Mouse (Mus musculus) CH12.LX (cell line): Measurements from ENCODE around the gene AI467606. TPM values are rescaled to one million over a fixed set of nuclear protein-coding genes. Genes with fewer than 3 reads are reported as not detected.

Experiments
- DNase-seq: peaks from one replicate; pipeline ENCODE4 v3.0.0-alpha.2; 2013; ENCODE audit errors: extremely low read depth
- H3K27ac ChIP-seq: 2 replicates; pipeline ENCODE4 v1.5.1; 2012; ENCODE audit warnings: low read depth, mild to moderate bottlenecking, control low read depth, moderate library complexity; ENCODE audit not compliant: insufficient read depth
- H3K27me3 ChIP-seq: replicated peaks from 2 replicates; pipeline ENCODE3; 2012; ENCODE audit warnings: inconsistent platforms
- H3K36me3 ChIP-seq, 2 experiments: replicated peaks in 1 of 2; 2 replicates each; pipeline versions ENCODE3 to v1.6.1; 2012; ENCODE audit warnings: inconsistent platforms in 1 of 2, low read length in 1 of 2, mild to moderate bottlenecking in 1 of 2, mixed read lengths in 1 of 2, moderate library complexity in 1 of 2; ENCODE audit not compliant: control insufficient read depth in 1 of 2, insufficient read depth in 1 of 2
- H3K4me1 ChIP-seq, 2 experiments: 2 replicates each; pipeline ENCODE4 v1.6.1; 2012; ENCODE audit warnings: inconsistent platforms in 1 of 2, moderate library complexity in 1 of 2; ENCODE audit not compliant: insufficient read depth in 2 of 2, control insufficient read depth in 1 of 2
- H3K4me2 ChIP-seq: 2 replicates; pipeline ENCODE4 v1.6.1; 2012; ENCODE audit warnings: low read depth, mild to moderate bottlenecking, control low read depth; ENCODE audit not compliant: poor library complexity, insufficient read depth, severe bottlenecking
- H3K4me3 ChIP-seq, 3 experiments: fragments of 150-350 bp in 1 of 3; sonication (generic) in 1 of 3; replicated peaks in 1 of 3; 2 replicates each; pipeline versions ENCODE3 to v1.5.1; 2011 to 2012; ENCODE audit warnings: low read depth in 2 of 3, low read length in 2 of 3, mild to moderate bottlenecking in 2 of 3, moderate library complexity in 2 of 3, control low read depth in 1 of 3, improper control_type of control experiment in 1 of 3, inconsistent platforms in 1 of 3, mixed read lengths in 1 of 3; ENCODE audit not compliant: poor library complexity in 1 of 3
- H3K79me2 ChIP-seq: replicated peaks from 2 replicates; pipeline ENCODE4 v1.6.1; 2012; ENCODE audit warnings: mild to moderate bottlenecking, moderate library complexity; ENCODE audit not compliant: control insufficient read depth, poor library complexity, insufficient read depth, severe bottlenecking; ENCODE audit errors: extremely low read depth
- H3K9ac ChIP-seq: 2 replicates; pipeline ENCODE4 v1.6.1; 2012; ENCODE audit warnings: low read depth, mild to moderate bottlenecking, control low read depth, moderate library complexity; ENCODE audit not compliant: insufficient read depth
- H3K9me3 ChIP-seq: replicated peaks from 2 replicates; pipeline ENCODE3; 2012; ENCODE audit warnings: low read length, inconsistent platforms, mixed read lengths
- BHLHE40 ChIP-seq: IDR thresholded peaks from 2 replicates; pipeline ENCODE4 v1.6.1; 2011; ENCODE audit warnings: mild to moderate bottlenecking, low read depth, low read length, improper control_type of control experiment
- CHD1 ChIP-seq: IDR thresholded peaks from 2 replicates; pipeline ENCODE4 v1.6.1; 2012; ENCODE audit warnings: low read depth, low read length, improper control_type of control experiment, inconsistent platforms
- CHD2 ChIP-seq: IDR thresholded peaks from 2 replicates; pipeline ENCODE4 v1.6.1; 2011; ENCODE audit warnings: low read length, improper control_type of control experiment
- CTCF ChIP-seq, 2 experiments: IDR thresholded peaks in 1 of 2; conservative IDR thresholded peaks in 1 of 2; 2 replicates each; pipeline ENCODE4 v1.5.1; 2011 to 2012; ENCODE audit warnings: low read depth in 2 of 2, low read length in 2 of 2, improper control_type of control experiment in 1 of 2, inconsistent platforms in 1 of 2, mild to moderate bottlenecking in 1 of 2, moderate library complexity in 1 of 2
- ELF1 ChIP-seq: IDR thresholded peaks from 2 replicates; pipeline ENCODE4 v1.6.1; 2014; ENCODE audit warnings: low read depth, mild to moderate bottlenecking, inconsistent platforms, low read length, improper control_type of control experiment
- ETS1 ChIP-seq: conservative IDR thresholded peaks from 2 replicates; pipeline ENCODE4 v1.6.1; 2012; ENCODE audit warnings: low read depth, mild to moderate bottlenecking, inconsistent platforms, low read length, improper control_type of control experiment, moderate library complexity
- GABPA ChIP-seq: IDR thresholded peaks from 2 replicates; pipeline ENCODE4 v1.6.1; 2012; ENCODE audit warnings: low read depth, low read length, improper control_type of control experiment, inconsistent platforms; ENCODE audit not compliant: insufficient replicate concordance
- HCFC1 ChIP-seq: IDR thresholded peaks from 2 replicates; pipeline ENCODE4 v1.6.1; 2012; ENCODE audit warnings: low read depth, mild to moderate bottlenecking, inconsistent platforms, low read length, improper control_type of control experiment
- IRF4 ChIP-seq: IDR thresholded peaks from 2 replicates; pipeline ENCODE4 v1.6.1; 2014; ENCODE audit warnings: low read depth, mild to moderate bottlenecking, inconsistent platforms, low read length, improper control_type of control experiment
- JUN ChIP-seq: IDR thresholded peaks from 2 replicates; pipeline ENCODE4 v1.6.1; 2011; ENCODE audit warnings: low read depth, mild to moderate bottlenecking, low read length, improper control_type of control experiment, moderate library complexity; ENCODE audit not compliant: insufficient read depth
- MAFK ChIP-seq: IDR thresholded peaks from 2 replicates; pipeline ENCODE4 v1.6.1; 2011; ENCODE audit warnings: low read length, improper control_type of control experiment; ENCODE audit not compliant: insufficient replicate concordance
- MAZ ChIP-seq: IDR thresholded peaks from 2 replicates; pipeline ENCODE4 v1.6.1; 2012; ENCODE audit warnings: low read depth, mild to moderate bottlenecking, inconsistent platforms, low read length, improper control_type of control experiment, moderate library complexity
- MEF2A ChIP-seq: IDR thresholded peaks from 2 replicates; pipeline ENCODE4 v1.6.1; 2014; ENCODE audit warnings: low read depth, mild to moderate bottlenecking, inconsistent platforms, low read length, improper control_type of control experiment, borderline replicate concordance
- MXI1 ChIP-seq: IDR thresholded peaks from 2 replicates; pipeline ENCODE4 v1.6.1; 2011; ENCODE audit warnings: mild to moderate bottlenecking, low read depth, low read length, improper control_type of control experiment
- MYC ChIP-seq: IDR thresholded peaks from 2 replicates; pipeline ENCODE4 v1.6.1; 2011; ENCODE audit warnings: low read depth, mild to moderate bottlenecking, improper control_type of control experiment, low read length
- NELFE ChIP-seq: IDR thresholded peaks from 2 replicates; pipeline ENCODE4 v1.6.1; 2011; ENCODE audit warnings: low read depth, low read length, improper control_type of control experiment
- NRF1 ChIP-seq: IDR thresholded peaks from 2 replicates; pipeline ENCODE4 v1.6.1; 2014; ENCODE audit warnings: low read depth, mild to moderate bottlenecking, inconsistent platforms, low read length, improper control_type of control experiment, moderate library complexity
- PAX5 ChIP-seq: IDR thresholded peaks from 2 replicates; pipeline ENCODE4 v1.6.1; 2012; ENCODE audit warnings: low read length, inconsistent platforms, mixed read lengths
- POLR2A ChIP-seq: IDR thresholded peaks from 2 replicates; pipeline ENCODE4 v1.6.1; 2011; ENCODE audit warnings: low read depth, mild to moderate bottlenecking, improper control_type of control experiment, low read length
- POLR2AphosphoS2 ChIP-seq: IDR thresholded peaks from 2 replicates; pipeline ENCODE4 v1.6.1; 2011; ENCODE audit warnings: low read depth, low read length, improper control_type of control experiment
- RAD21 ChIP-seq: IDR thresholded peaks from 2 replicates; pipeline ENCODE4 v1.6.1; 2011; ENCODE audit warnings: low read depth, mild to moderate bottlenecking, low read length, improper control_type of control experiment, moderate library complexity
- RCOR1 ChIP-seq: conservative IDR thresholded peaks from 2 replicates; pipeline ENCODE4 v1.6.1; 2012; ENCODE audit warnings: low read depth, mild to moderate bottlenecking, inconsistent platforms, low read length, improper control_type of control experiment
- SIN3A ChIP-seq: IDR thresholded peaks from 2 replicates; pipeline ENCODE4 v1.6.1; 2012; ENCODE audit warnings: low read length, improper control_type of control experiment, inconsistent platforms
- SMC3 ChIP-seq: IDR thresholded peaks from 2 replicates; pipeline ENCODE4 v1.6.1; 2011; ENCODE audit warnings: low read depth, low read length, improper control_type of control experiment
- TBP ChIP-seq: conservative IDR thresholded peaks from 2 replicates; pipeline ENCODE4 v1.6.1; 2011; ENCODE audit warnings: low read depth, low read length, improper control_type of control experiment
- TCF12 ChIP-seq: IDR thresholded peaks from 2 replicates; pipeline ENCODE4 v1.6.1; 2014; ENCODE audit warnings: low read depth, mild to moderate bottlenecking, inconsistent platforms, low read length, improper control_type of control experiment
- USF1 ChIP-seq: IDR thresholded peaks from 2 replicates; pipeline ENCODE4 v1.6.1; 2014; ENCODE audit warnings: low read depth, mild to moderate bottlenecking, inconsistent platforms, low read length, improper control_type of control experiment
- USF2 ChIP-seq: conservative IDR thresholded peaks from 2 replicates; pipeline ENCODE4 v1.6.1; 2011; ENCODE audit warnings: low read depth, low read length, improper control_type of control experiment
- ZKSCAN1 ChIP-seq: IDR thresholded peaks from 2 replicates; pipeline ENCODE4 v1.6.1; 2012; ENCODE audit warnings: low read depth, inconsistent platforms, low read length, improper control_type of control experiment, borderline replicate concordance
- ZMIZ1 ChIP-seq: IDR thresholded peaks from 2 replicates; pipeline ENCODE4 v1.6.1; 2012; ENCODE audit warnings: low read depth, mild to moderate bottlenecking, inconsistent platforms, low read length, improper control_type of control experiment
- ZNF384 ChIP-seq: IDR thresholded peaks from 2 replicates; pipeline ENCODE4 v1.6.1; 2012; ENCODE audit warnings: low read depth, low read length, improper control_type of control experiment, inconsistent platforms
- dilution Hi-C: fragments of 300-500 bp; cut with MboI; formaldehyde crosslinking; loops from 2 replicates; pipeline ENCODE4 v1.14.3; 2020; ENCODE audit warnings: low sequenced_read_pairs; ENCODE audit not compliant: extremely low pct_unique_long_range_greater_than_20kb, extremely low pct_ligation_motif_present
- in situ Hi-C: fragments of 300-500 bp; cut with MboI; formaldehyde crosslinking; loops from 3 replicates; pipeline ENCODE4 v1.14.3; 2019; ENCODE audit warnings: low sequenced_read_pairs, low pct_ligation_motif_present, low pct_unique_long_range_greater_than_20kb, mixed read lengths
- polyA plus RNA-seq: library from polyadenylated mRNA; unstranded; fragments of >175 nt; gene quantifications from 2 replicates; pipeline ENCODE4 v1.2.1, GENCODE M21; 2012; ENCODE audit warnings: low read depth; ENCODE audit not compliant: insufficient read length
- total RNA-seq, 2 experiments: library from RNA; depleted of rRNA; stranded (reverse); fragments of 300-350 nt in 1 of 2; fragments of >200 nt in 1 of 2; gene quantifications; 2 replicates each; pipeline ENCODE4 v1.2.3; 2012 to 2014

Gene AI467606
- total and polyA plus RNA-seq, 3 experiments = 15.7 to 26.4 (median 20.5) TPM

GRCm38 (mm10) chr7:127113614-127114259 lies 22.6 kb downstream of the AI467606 start:
- no peaks in the 10 kb centered on the region for H3K36me3 ChIP-seq
- peak overlapping the region; percentile 60 for H3K4me2 ChIP-seq
- H3K27me3 ChIP-seq = no peaks in the 10 kb centered on the region
- DNase-seq = peak; percentile 81
- 0 out of 2 replicates have a peak overlapping the region, but pooled peaks have one; percentile 0 for H3K9ac ChIP-seq
- H3K4me1 ChIP-seq = peaks cover 41 to 82% of the 10 kb centered on the region in 2 experiments
- in situ Hi-C loops = loop anchor here (10.0 kb wide), 1 partner anchor 469 kb away; the partner anchor contains the start of gene Sgf29
- H3K79me2 ChIP-seq = no peaks in the 10 kb centered on the region
- dilution Hi-C loops = no loop called here
- TF ChIP-seq USF1 (no peak), PAX5 (no peak), TCF12 (peak; percentile 46; the same call in 1 of the 2 replicates), CTCF (conservative IDR thresholded peaks at IDR 0.05 in 1 of 2, IDR thresholded peaks at IDR 0.05 in 1 of 2; ENCODE audit: low read depth in 2 of 2, low read length in 2 of 2) (no peak), ZMIZ1 (peak; percentile 34; the same call in 1 of the 2 replicates), POLR2AphosphoS2 (no peak), POLR2A (peak; percentile 54), MAFK (no peak), MEF2A (0 out of 2 replicates have a peak, but pooled peaks have one; percentile 25), TBP (peak; percentile 52; the same call in 1 of the 2 replicates), NELFE (peak; percentile 18; the same call in 1 of the 2 replicates), SIN3A (no peak; the same call in 1 of the 2 replicates), CHD1 (no peak), MXI1 (peak; percentile 56; the same call in 1 of the 2 replicates), SMC3 (no peak), ELF1 (peak; percentile 38; the same call in 1 of the 2 replicates), IRF4 (no peak; the same call in 1 of the 2 replicates), ETS1 (peak; percentile 64), RCOR1 (no peak), CHD2 (no peak), GABPA (no peak), MAZ (0 out of 2 replicates have a peak, but pooled peaks have one; percentile 12), RAD21 (no peak), HCFC1 (no peak), JUN (no peak), MYC (peak; percentile 39; the same call in 1 of the 2 replicates), ZKSCAN1 (no peak), BHLHE40 (peak; percentile 79), ZNF384 (no peak), USF2 (no peak), NRF1 (peak; percentile 55)
- no peaks in the 10 kb centered on the region for H3K9me3 ChIP-seq
- peak overlapping the region in 1 of 3 experiments; percentile 11 for H3K4me3 ChIP-seq
- H3K27ac ChIP-seq = peak overlapping the region; percentile 77
